Mouse (Mus musculus) thymus, postnatal 10 days (tissue): Measurements from ENCODE around the gene Parva.

Experiments used
- DNase-seq, 2 experiments: peaks; one replicate each; pipeline ENCODE4 v3.0.0; 2021; ENCODE audit warnings: low spot score in 2 of 2

The Parva gene

GRCm38 (mm10) chr7:112602966-112603365, 175.7 kb downstream of the Parva start:
- no peak for DNase-seq

DNA sequence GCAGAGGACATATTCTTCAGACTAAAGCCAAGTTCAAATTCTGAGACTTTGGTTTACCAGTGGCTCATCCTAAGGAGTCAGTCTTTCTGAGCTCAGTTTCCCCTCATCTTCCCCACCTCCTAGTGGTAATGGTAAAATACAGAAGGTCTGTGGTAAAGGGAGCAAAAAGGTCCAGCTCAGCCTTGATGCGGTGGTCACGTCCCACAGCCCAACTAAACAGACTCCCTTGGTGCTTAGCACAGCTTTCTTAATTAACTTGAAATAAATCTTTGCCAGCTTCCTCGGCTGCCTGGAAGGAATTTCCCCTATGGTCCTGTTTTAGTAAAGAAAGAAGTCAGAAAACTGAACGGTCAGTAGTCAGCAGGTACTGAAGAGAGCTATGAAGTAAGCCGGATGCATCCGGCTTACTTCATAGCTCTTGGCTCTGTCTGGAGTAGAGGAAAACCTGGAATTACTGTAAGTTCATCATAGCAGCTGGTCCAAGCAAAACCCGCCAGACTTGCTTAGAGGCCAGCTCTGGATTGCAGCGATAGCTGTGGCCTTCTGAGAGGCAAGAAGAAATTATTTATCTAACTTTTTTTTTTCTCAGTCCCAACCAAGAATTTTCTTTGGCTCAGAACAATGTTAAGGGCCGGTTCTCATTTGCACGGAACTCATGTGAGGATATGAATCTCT, 176.3 kb downstream of the Parva start:
- DNase-seq, result no peak

GRCm38 (mm10) chr7:112604209-112604608, 176.9 kb downstream of the Parva start:
- no peak for DNase-seq

DNA sequence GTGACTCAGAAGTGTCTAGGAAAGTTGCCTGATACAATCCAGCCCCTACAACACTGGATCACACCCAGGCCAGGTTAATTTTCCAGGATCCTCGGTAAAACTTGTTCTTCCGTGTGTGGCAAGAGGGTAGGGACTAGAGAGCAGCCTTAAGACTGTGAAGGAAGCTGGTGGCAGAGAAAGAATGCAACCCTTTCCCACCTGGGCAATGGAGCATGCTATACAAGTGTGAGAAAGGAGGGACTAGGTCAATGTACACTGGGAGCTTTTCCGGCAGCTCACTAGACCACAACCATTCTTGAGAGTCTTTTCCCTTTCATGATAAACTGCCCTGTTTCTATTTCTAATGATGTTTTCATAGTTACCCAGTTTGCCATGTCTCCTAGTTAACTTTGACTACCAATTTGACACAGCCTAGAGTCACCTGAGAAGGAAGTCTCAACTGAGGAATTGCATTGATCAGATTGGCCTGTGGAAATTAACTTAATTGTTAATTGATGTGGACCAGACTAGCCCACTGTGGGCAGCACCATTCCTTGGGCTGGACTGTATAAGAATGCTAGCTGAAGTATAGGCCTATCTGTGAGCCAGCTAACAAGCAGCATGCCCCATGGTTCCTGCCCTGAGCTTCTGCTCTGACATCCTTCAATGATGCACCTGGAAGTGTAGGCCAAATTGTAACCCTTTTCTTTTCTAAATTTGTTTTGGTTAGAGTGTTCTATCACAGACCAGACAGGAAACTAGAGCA, 186.9 kb downstream of the Parva start:
- DNase-seq, result no peak

GRCm38 (mm10) chr7:112614791-112615668, 187.7 kb downstream of the Parva start:
- DNase-seq, result no peak

DNA sequence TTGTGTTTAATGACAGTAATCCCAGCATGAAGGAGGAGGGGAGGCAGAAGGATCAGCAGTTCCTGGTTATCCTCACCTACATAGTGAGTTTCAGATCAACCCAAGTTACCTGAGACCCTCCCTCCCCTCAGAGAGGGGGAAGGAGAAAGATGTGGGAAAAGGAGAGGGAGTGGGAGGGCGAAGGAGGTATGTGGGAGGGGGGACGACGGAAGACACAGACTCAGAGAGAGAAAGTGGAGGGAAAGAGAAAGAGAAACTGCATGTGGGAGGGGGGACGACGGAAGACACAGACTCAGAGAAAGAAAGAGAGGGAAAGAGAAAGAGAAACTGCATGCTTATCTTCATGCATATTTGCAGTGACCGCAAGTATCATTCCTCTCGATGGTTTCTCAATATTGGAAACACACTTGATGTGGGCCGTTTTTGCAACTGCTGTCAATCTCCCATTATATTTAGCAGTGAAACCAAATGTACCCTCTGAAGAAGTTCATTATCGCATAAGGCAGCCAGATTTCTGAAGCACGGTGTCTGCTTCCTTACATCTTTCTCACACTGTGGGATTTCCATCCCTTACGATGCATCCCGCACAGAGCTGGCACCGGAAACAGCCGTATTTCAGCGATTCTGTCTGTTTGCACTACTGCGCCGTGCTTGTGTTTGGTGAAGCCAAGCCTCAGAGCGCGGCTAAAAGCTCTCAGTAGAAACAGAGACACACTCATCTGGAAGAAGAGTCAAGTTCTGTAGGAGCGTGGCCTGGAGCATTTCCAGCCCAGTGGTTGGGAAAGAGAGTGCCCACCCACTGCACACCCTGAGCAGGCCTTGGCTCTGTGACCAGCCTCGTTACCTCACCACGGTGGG, 193.2 kb downstream of the Parva start:
- DNase-seq, result no peak

- no peak for DNase-seq
Observed at GRCm38 (mm10) chr7:112627481-112627880, 200.2 kb downstream of the Parva start.

GRCm38 (mm10) chr7:112634505-112635213, 207.4 kb downstream of the Parva start:
- DNase-seq, result no peak

DNA sequence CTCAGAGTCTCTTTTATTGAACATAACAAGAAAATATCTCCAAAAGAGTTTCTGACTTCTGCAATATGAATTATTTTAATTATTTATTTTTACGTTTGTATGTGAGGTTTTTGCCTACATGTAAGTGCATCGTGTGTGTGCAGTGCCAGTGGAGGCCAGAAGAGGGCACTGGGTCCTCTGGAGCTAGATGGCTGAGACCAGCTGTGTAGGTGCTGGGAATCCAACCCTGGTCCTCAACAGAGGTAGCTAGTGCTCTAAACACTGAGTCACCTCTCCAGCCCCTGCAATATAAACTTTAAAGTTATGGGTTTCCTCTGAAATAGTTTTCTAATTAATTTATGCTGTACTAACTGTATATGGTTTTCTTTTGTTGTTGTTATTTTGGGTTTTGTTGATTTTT, 208.6 kb downstream of the Parva start:
- DNase-seq, result no peak
